Mouse (Mus musculus): ENCODE measurements around the gene Ccdc57.

The Ccdc57 gene

GRCm38 (mm10) chr11:120932564-120933398 is at the start of gene Ccdc57:
Gene Ccdc57 (minus strand): TSS chr11:120932872.
- peak; percentile 93 for DNase-seq

GRCm38 (mm10) chr11:120982459-120982858 is 49.8 kb upstream of the Ccdc57 start:
- DNase-seq, result no peak

GRCm38 (mm10) chr11:120981661-120982060 is 49.0 kb upstream of the Ccdc57 start:
- DNase-seq, result peak; percentile 61

GRCm38 (mm10) chr11:120980427-120981035 is 47.9 kb upstream of the Ccdc57 start:
- peak; percentile 55 for DNase-seq

GRCm38 (mm10) chr11:120979711-120980426 is 47.2 kb upstream of the Ccdc57 start:
- DNase-seq, result no peak

GRCm38 (mm10) chr11:120973318-120973717 is 40.6 kb upstream of the Ccdc57 start:
- DNase-seq, result no peak

- DNase-seq, result no peak
These were observed 38.6 kb upstream of the Ccdc57 start for GRCm38 (mm10) chr11:120971237-120971636.

GRCm38 (mm10) chr11:120969742-120970141 is 37.1 kb upstream of the Ccdc57 start:
- DNase-seq, result peak; percentile 39

- no peak for DNase-seq
These were observed 32.9 kb upstream of the Ccdc57 start for GRCm38 (mm10) chr11:120965587-120965986.

GRCm38 (mm10) chr11:120964195-120965157 is 31.8 kb upstream of the Ccdc57 start:
- DNase-seq, result no peak

GRCm38 (mm10) chr11:120962909-120963308 is 30.2 kb upstream of the Ccdc57 start:
- no peak for DNase-seq

GRCm38 (mm10) chr11:120962050-120962771 is 29.5 kb upstream of the Ccdc57 start:
- no peak for DNase-seq

- no peak for DNase-seq
These were observed 28.9 kb upstream of the Ccdc57 start for GRCm38 (mm10) chr11:120961594-120961993.

- no peak for DNase-seq
These were observed 27.6 kb upstream of the Ccdc57 start for GRCm38 (mm10) chr11:120960248-120960647.

- DNase-seq, result no peak
These were observed 26.9 kb upstream of the Ccdc57 start for GRCm38 (mm10) chr11:120959564-120959963.

GRCm38 (mm10) chr11:120959066-120959465 is 26.4 kb upstream of the Ccdc57 start:
- no peak for DNase-seq

GRCm38 (mm10) chr11:120957731-120958257 is 25.1 kb upstream of the Ccdc57 start:
- no peak for DNase-seq

GRCm38 (mm10) chr11:120957052-120957451 is 24.4 kb upstream of the Ccdc57 start:
- DNase-seq, result no peak

- DNase-seq, result no peak
These were observed 23.0 kb upstream of the Ccdc57 start for GRCm38 (mm10) chr11:120955701-120956100.

GRCm38 (mm10) chr11:120954936-120955335 is 22.3 kb upstream of the Ccdc57 start:
- DNase-seq, result no peak
